Mouse (Mus musculus) hindbrain, embryonic 14.5 days (tissue): ENCODE measurements around the gene Odaph. TPM values are rescaled to one million over a fixed set of nuclear protein-coding genes. Genes with fewer than 3 reads are reported as not detected.

Experiments
- ATAC-seq: fragments of 200-750 bp; cut with Nextera tagmentation; 2 replicates; pipeline ENCODE4 v1.8.0; 2017; ENCODE audit warnings: moderate number of reproducible peaks, mild to moderate bottlenecking, moderate TSS enrichment, moderate library complexity; ENCODE audit not compliant: low FRiP score
- DNase-seq: peaks from one replicate; pipeline ENCODE4 v3.0.0-alpha.2; 2015; ENCODE audit warnings: low spot score
- H3K27ac ChIP-seq: fragments of 300-500 bp; sonication (generic); 2 replicates; pipeline ENCODE4 v1.5.1; 2014; ENCODE audit warnings: mild to moderate bottlenecking, moderate library complexity
- H3K27me3 ChIP-seq: fragments of 300-500 bp; sonication (generic); 2 replicates; pipeline ENCODE4 v1.6.1; 2014; ENCODE audit warnings: mild to moderate bottlenecking, low read length, mixed read lengths; ENCODE audit not compliant: control insufficient read depth, insufficient read depth
- H3K36me3 ChIP-seq: fragments of 300-500 bp; sonication (generic); replicated peaks from 2 replicates; pipeline ENCODE4 v1.6.1; 2014; ENCODE audit not compliant: control insufficient read depth, insufficient read depth
- H3K4me1 ChIP-seq: fragments of 300-500 bp; sonication (generic); replicated peaks from 2 replicates; pipeline ENCODE4 v1.6.1; 2014; ENCODE audit warnings: antibody characterized with exemption, low read length, mixed read lengths; ENCODE audit not compliant: control insufficient read depth, insufficient read depth
- H3K4me2 ChIP-seq: fragments of 300-500 bp; sonication (generic); replicated peaks from 2 replicates; pipeline ENCODE4 v1.6.1; 2014; ENCODE audit warnings: mild to moderate bottlenecking, moderate library complexity
- H3K4me3 ChIP-seq: fragments of 300-500 bp; sonication (generic); replicated peaks from 2 replicates; pipeline ENCODE4 v1.5.1; 2014; ENCODE audit warnings: mild to moderate bottlenecking, low read length
- H3K9ac ChIP-seq: fragments of 300-500 bp; sonication (generic); 2 replicates; pipeline ENCODE4 v1.6.1; 2014
- H3K9me3 ChIP-seq: fragments of 300-500 bp; sonication (generic); 2 replicates; pipeline ENCODE4 v1.6.1; 2016; ENCODE audit warnings: low read length; ENCODE audit not compliant: control insufficient read depth
- WGBS: fragments of 180-500 bp; shearing (Covaris S2); extraction: QIAGEN DNeasy Blood & Tissue Kit; methylation state at CpG from one replicate; pipeline ENCODE4 v1.1.7; 2014; 5-methylcytosine and 5-hydroxymethylcytosine counted together
- polyA plus RNA-seq: library from polyadenylated mRNA; unstranded; fragments of >200 nt; fragmentation: Nextera tagmentation; extraction: Ambion mirVana; gene quantifications from 2 replicates; pipeline ENCODE4 v1.2.1, GENCODE M21; 2014

Gene Odaph
- polyA plus RNA-seq, 1 experiment from 2014 or later: not detected

DNA sequence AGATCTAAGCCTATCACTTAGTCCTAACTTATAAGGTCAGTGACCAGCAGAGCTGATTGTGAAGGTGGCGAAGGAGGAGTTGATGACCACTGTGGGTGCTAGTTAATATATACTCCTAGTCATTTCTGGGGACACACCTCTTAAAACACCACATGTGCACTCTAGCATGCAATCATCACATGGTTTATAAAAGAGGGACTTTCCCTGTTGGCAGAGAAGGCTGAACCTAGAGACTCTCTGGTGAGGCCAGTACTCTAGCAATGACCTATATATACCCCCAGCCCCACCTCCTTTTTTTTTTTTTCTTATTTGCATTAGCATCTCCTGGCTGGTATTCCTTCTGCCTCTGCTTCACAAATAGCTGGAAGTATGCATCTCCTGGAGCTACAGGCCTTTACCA lies 25.9 kb upstream of the Odaph start:
- no peak for DNase-seq
- Histone ChIP-seq H3K4me2 (peak overlapping the region; percentile 65), H3K27ac (no peak overlapping the region), H3K9ac (peak overlapping the region; percentile 75), H3K36me3 (peaks cover 15% of the 10 kb centered on the region), H3K9me3 (no peaks in the 10 kb centered on the region), H3K27me3 (no peaks in the 10 kb centered on the region), H3K4me1 (peaks cover 27% of the 10 kb centered on the region), H3K4me3 (peak overlapping the region; percentile 61)
- 95% methylated on average over 1 of the region's 1 CpGs for WGBS
- no peak for ATAC-seq

- Histone ChIP-seq H3K27ac (peak overlapping the region; percentile 99), H3K9ac (peak overlapping the region; percentile 75), H3K4me1 (peaks cover 27% of the 10 kb centered on the region), H3K36me3 (peaks cover 7% of the 10 kb centered on the region), H3K4me2 (peak overlapping the region; percentile 65), H3K9me3 (no peaks in the 10 kb centered on the region), H3K27me3 (no peaks in the 10 kb centered on the region), H3K4me3 (peak overlapping the region; percentile 61)
- DNase-seq (no peak), ATAC-seq (no peak)
- under 1% methylated on average over 14 of the region's 14 CpGs for WGBS
These were observed 25.0 kb upstream of the Odaph start for GRCm38 (mm10) chr5:91962259-91962638.

GRCm38 (mm10) chr5:91962639-91963440 lies 24.4 kb upstream of the Odaph start, which contains the start of gene Rchy1:
Rchy1 (minus strand) TSS chr5:91963068.
- Histone ChIP-seq H3K27ac (peak within 1 kb of the TSS; percentile 99), H3K4me1 (peaks cover 27% of the 10 kb centered on the region), H3K4me3 (peak within 1 kb of the TSS; percentile 61), H3K9me3 (no peaks in the 10 kb centered on the region), H3K4me2 (peak within 1 kb of the TSS; percentile 65), H3K36me3 (0 out of 2 replicates have a peak, but pooled peaks cover under 1% of the 10 kb centered on the region), H3K27me3 (no peaks in the 10 kb centered on the region), H3K9ac (peak within 1 kb of the TSS; percentile 75)
- WGBS: under 1% methylated on average over 65 of the region's 65 CpGs
- ATAC-seq (peak; percentile 99), DNase-seq (peak; percentile 88)

DNA sequence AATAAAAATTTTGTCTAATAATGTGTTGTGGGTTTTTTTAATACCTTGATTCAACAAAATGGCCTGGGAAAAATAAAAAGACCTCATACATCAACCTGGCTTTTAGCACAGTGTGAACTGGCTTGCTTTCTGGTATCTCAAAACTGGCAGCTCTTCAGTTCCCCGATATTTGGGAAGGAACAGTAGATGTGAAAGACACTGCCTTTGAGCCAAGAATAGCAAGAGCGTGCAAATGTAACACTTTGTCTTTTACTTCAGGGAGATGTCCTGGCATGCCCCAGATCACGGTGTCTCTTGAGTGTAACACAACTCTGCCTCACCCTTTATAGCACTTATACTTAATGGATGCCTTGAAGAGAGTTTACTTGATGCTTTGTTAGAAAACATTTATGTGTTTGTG lies 15.2 kb upstream of the Odaph start:
- Histone ChIP-seq H3K9ac (no peak overlapping the region), H3K4me2 (no peak overlapping the region), H3K27me3 (no peaks in the 10 kb centered on the region), H3K27ac (no peak overlapping the region), H3K9me3 (no peaks in the 10 kb centered on the region), H3K4me3 (no peak overlapping the region), H3K4me1 (no peaks in the 10 kb centered on the region), H3K36me3 (0 out of 2 replicates have a peak, but pooled peaks cover 4% of the 10 kb centered on the region)
- 97% methylated on average over 3 of the region's 3 CpGs for WGBS
- DNase-seq: no peak
- ATAC-seq: no peak

GRCm38 (mm10) chr5:91974002-91974401 lies 13.3 kb upstream of the Odaph start:
- H3K27ac ChIP-seq: no peak overlapping the region

GRCm38 (mm10) chr5:91975758-91976157 lies 11.5 kb upstream of the Odaph start:
- Histone ChIP-seq H3K4me3 (no peak overlapping the region), H3K27ac (no peak overlapping the region), H3K9me3 (no peaks in the 10 kb centered on the region), H3K9ac (no peak overlapping the region), H3K27me3 (no peaks in the 10 kb centered on the region), H3K4me1 (no peaks in the 10 kb centered on the region), H3K36me3 (no peaks in the 10 kb centered on the region), H3K4me2 (no peak overlapping the region)
- no peak for ATAC-seq
- DNase-seq: no peak
- WGBS: 93% methylated on average over 9 of the region's 9 CpGs

More at GRCm38 (mm10) chr5:91974002-91974401, 13.3 kb upstream of the Odaph start:
- Histone ChIP-seq H3K4me1 (no peaks in the 10 kb centered on the region), H3K4me3 (no peak overlapping the region), H3K9ac (no peak overlapping the region), H3K9me3 (no peaks in the 10 kb centered on the region), H3K4me2 (no peak overlapping the region), H3K36me3 (0 out of 2 replicates have a peak, but pooled peaks cover 4% of the 10 kb centered on the region), H3K27me3 (no peaks in the 10 kb centered on the region)
- 92% methylated on average over 7 of the region's 7 CpGs for WGBS
- no peak for ATAC-seq
- no peak for DNase-seq

DNA sequence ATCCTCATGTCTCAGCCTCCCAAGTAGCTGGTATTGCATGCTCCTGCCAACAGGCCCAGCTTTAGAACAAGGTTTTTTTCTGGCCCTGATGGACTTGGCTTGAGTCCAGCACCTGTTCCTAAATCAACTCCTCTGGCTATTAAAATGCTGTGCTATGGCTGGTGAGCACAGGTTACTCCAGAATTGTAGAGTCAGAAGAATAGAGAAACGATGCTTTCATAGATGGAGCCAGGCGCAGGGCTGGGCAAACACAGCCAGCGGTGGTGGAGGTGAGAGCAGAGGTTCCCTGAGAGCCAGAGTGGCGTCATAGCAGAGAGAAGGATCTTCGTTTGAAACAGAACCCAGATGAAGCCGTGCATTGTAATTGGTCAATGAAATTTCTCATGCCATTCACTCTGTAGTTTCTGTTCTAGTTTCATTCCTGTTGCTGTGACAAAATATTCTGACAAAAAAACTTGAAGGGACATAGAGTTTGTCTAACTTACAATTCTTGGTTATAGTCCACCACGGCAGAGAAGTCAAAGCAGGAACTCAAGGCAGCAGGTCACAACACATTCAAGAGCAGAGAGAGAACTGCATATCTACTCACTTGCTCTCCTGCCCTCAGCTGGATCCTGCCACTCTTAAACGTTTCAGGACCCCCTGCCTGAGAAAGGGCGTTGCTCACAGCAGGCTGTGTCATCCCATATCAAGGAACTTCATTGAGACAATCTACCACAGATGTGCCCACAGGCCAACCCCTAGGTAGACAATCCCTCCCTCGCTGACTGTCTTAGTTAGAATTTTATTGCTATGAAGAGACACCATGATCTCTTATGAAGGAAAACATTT lies 10.5 kb upstream of the Odaph start:
- no peak for DNase-seq
- no peaks in the 10 kb centered on the region for H3K4me1 ChIP-seq
- no peak for ATAC-seq
- H3K27ac ChIP-seq: no peak overlapping the region
- H3K27me3 ChIP-seq: no peaks in the 10 kb centered on the region
- H3K9ac ChIP-seq: no peak overlapping the region
- H3K36me3 ChIP-seq: no peaks in the 10 kb centered on the region
- WGBS: 71% methylated on average over 10 of the region's 10 CpGs
- H3K9me3 ChIP-seq: no peaks in the 10 kb centered on the region
- H3K4me2 ChIP-seq: no peak overlapping the region
- no peak overlapping the region for H3K4me3 ChIP-seq

DNA sequence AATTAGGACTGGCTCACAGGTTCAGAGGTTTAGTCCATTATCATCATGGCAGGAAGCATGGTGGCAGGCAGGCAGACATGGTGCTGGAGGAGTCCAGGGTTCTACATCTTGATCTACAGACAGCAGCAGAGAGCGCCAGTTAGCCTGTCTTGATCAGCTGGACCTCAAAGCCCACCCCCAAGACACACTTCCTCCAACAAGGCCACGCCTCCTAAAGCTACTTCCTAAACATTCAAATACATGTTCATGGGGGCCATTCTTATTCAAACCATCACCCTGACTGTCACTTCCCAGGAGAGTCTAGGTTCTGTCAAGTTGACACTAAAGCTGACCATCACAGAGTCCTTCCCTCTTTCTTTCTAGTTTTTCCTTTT lies 9.9 kb upstream of the Odaph start:
- H3K27me3 ChIP-seq: no peaks in the 10 kb centered on the region
- H3K9me3 ChIP-seq: no peaks in the 10 kb centered on the region
- 84% methylated on average over 2 of the region's 2 CpGs for WGBS
- H3K4me1 ChIP-seq: no peaks in the 10 kb centered on the region
- no peak overlapping the region for H3K9ac ChIP-seq
- DNase-seq (no peak), ATAC-seq (no peak)
- no peak overlapping the region for H3K27ac ChIP-seq
- no peaks in the 10 kb centered on the region for H3K36me3 ChIP-seq
- no peak overlapping the region for H3K4me2 ChIP-seq
- no peak overlapping the region for H3K4me3 ChIP-seq

- no peaks in the 10 kb centered on the region for H3K36me3 ChIP-seq
- ATAC-seq: no peak
- H3K9ac ChIP-seq: no peak overlapping the region
- WGBS: 93% methylated on average over 11 of the region's 11 CpGs
- no peak overlapping the region for H3K27ac ChIP-seq
- no peak overlapping the region for H3K4me3 ChIP-seq
- no peak overlapping the region for H3K4me2 ChIP-seq
- DNase-seq: no peak
- H3K9me3 ChIP-seq: no peaks in the 10 kb centered on the region
- no peaks in the 10 kb centered on the region for H3K27me3 ChIP-seq
- H3K4me1 ChIP-seq: no peaks in the 10 kb centered on the region
These were observed 6.0 kb upstream of the Odaph start for GRCm38 (mm10) chr5:91981176-91981840.
